Mouse (Mus musculus) yolk sac, embryonic 10.5 days (tissue): Measurements from ENCODE around the gene 4931429L15Rik.

Source experiments
- DNase-seq: peaks from one replicate; pipeline ENCODE4 v3.0.0-alpha.2; 2017; ENCODE audit warnings: low spot score

4931429L15Rik gene

GRCm38 (mm10) chr9:46327706-46328571 lies 8.2 kb upstream of the 4931429L15Rik start:
- no peak for DNase-seq

- no peak for DNase-seq
Observed at GRCm38 (mm10) chr9:46326694-46327405, 7.1 kb upstream of the 4931429L15Rik start.

- no peak for DNase-seq
Observed at GRCm38 (mm10) chr9:46320461-46320860, 675 bp upstream of the 4931429L15Rik start.

- no peak for DNase-seq
Observed at GRCm38 (mm10) chr9:46317957-46318356, 1.8 kb downstream of the 4931429L15Rik start.

- DNase-seq, result no peak
Observed at GRCm38 (mm10) chr9:46316909-46317308, 2.9 kb downstream of the 4931429L15Rik start.

GRCm38 (mm10) chr9:46316388-46316787 lies 3.4 kb downstream of the 4931429L15Rik start:
- no peak for DNase-seq

GRCm38 (mm10) chr9:46315807-46316365 lies 3.9 kb downstream of the 4931429L15Rik start:
- no peak for DNase-seq

GRCm38 (mm10) chr9:46314921-46315320 lies 4.9 kb downstream of the 4931429L15Rik start:
- DNase-seq, result no peak

- peak; percentile 57 for DNase-seq
Observed at GRCm38 (mm10) chr9:46314507-46314906, 5.3 kb downstream of the 4931429L15Rik start.

GRCm38 (mm10) chr9:46309121-46309520 lies 10.7 kb downstream of the 4931429L15Rik start:
- no peak for DNase-seq

GRCm38 (mm10) chr9:46302142-46302541 lies 17.6 kb downstream of the 4931429L15Rik start:
- no peak for DNase-seq

GRCm38 (mm10) chr9:46298381-46298780 lies 21.4 kb downstream of the 4931429L15Rik start:
- DNase-seq, result peak; percentile 73

GRCm38 (mm10) chr9:46282631-46283436 lies 37.0 kb downstream of the 4931429L15Rik start, which contains the start of gene Bud13:
Gene Bud13, plus strand, starts transcription at chr9:46283008.
- DNase-seq, result peak; percentile 94

- no peak for DNase-seq
Observed at GRCm38 (mm10) chr9:46274494-46274893, 45.3 kb downstream of the 4931429L15Rik start.

GRCm38 (mm10) chr9:46272677-46273454 lies 46.9 kb downstream of the 4931429L15Rik start, which contains the start of gene Zpr1:
Gene Zpr1, plus strand, starts transcription at chr9:46273064.
- DNase-seq, result peak; percentile 90

- DNase-seq, result no peak
Observed at GRCm38 (mm10) chr9:46272070-46272469, 47.7 kb downstream of the 4931429L15Rik start.

- no peak for DNase-seq
Observed at GRCm38 (mm10) chr9:46270782-46271181, 49.0 kb downstream of the 4931429L15Rik start.

GRCm38 (mm10) chr9:46269125-46269524 lies 50.7 kb downstream of the 4931429L15Rik start:
- DNase-seq, result no peak

- peak; percentile 71 for DNase-seq
Observed at GRCm38 (mm10) chr9:46268343-46268873, 51.4 kb downstream of the 4931429L15Rik start, which contains the start of gene Apoa5. Gene Apoa5, plus strand, starts transcription at chr9:46268633.

- peak; percentile 18 for DNase-seq
Observed at GRCm38 (mm10) chr9:46261131-46261530, 58.7 kb downstream of the 4931429L15Rik start.
